Mouse (Mus musculus) bone marrow, adult 2 months (tissue): ENCODE results near the gene Vps4a.

Experiments used
- CTCF ChIP-seq: fragments of 200-500 bp; IDR thresholded peaks from 2 replicates; pipeline ENCODE4 v1.5.1; 2011; ENCODE audit warnings: low read length, control low read depth; ENCODE audit not compliant: control insufficient read depth, insufficient read depth
- POLR2A ChIP-seq: fragments of 200-500 bp; IDR thresholded peaks from 2 replicates; pipeline ENCODE4 v1.6.1; 2011; ENCODE audit warnings: low read depth, mild to moderate bottlenecking, control low read depth, low read length, borderline replicate concordance; ENCODE audit not compliant: control insufficient read depth

GRCm38 (mm10) chr8:107014915-107015314 is 16.1 kb upstream of the Vps4a start:
- no peak for TF ChIP-seq CTCF
- TF ChIP-seq POLR2A: no peak
